Mouse (Mus musculus): ENCODE data around the gene Glis1.
"Not testable (repeated sequence)": the region's sequence is repeated elsewhere in the genome, so short reads cannot be mapped to it uniquely, and the experiment has no call there.

Gene Glis1

GRCm38 (mm10) chr4:107577146-107577839 lies 142.9 kb downstream of the Glis1 start:
- DNase-seq (ENCODE audit: low read depth, low spot score): no peak

- DNase-seq (ENCODE audit: low read depth, low spot score): no peak
Measured at GRCm38 (mm10) chr4:107580883-107581282, 146.5 kb downstream of the Glis1 start.

GRCm38 (mm10) chr4:107586391-107586790 lies 152.0 kb downstream of the Glis1 start:
- no peak for DNase-seq (ENCODE audit: low read depth, low spot score)

- DNase-seq (ENCODE audit: low read depth, low spot score): no peak
Measured at GRCm38 (mm10) chr4:107588637-107589036, 154.2 kb downstream of the Glis1 start.

DNA sequence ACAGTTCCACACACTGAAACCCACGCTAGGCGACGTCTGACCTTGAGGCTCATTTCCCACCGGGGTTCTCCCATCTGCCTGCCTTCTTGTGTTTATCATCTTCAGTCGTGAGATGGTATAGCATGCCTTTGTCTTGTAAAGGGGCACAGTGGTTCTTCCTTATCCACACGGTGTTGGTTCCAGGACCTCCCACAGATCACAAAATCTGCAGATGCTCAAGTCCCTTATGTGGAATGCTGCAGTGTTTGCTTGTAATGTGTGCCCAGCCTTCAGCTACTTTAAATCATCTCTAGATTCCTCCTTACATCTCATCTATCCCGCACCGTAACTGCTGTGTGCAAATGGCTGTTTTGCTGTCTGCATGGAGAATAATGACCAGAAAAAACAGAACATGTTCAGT lies 154.7 kb downstream of the Glis1 start:
- DNase-seq (ENCODE audit: low read depth, low spot score): no peak

- no peak for DNase-seq (ENCODE audit: low read depth, low spot score)
Measured at GRCm38 (mm10) chr4:107590805-107591534, 156.6 kb downstream of the Glis1 start.

GRCm38 (mm10) chr4:107593426-107593825 lies 159.0 kb downstream of the Glis1 start:
- no peak for DNase-seq (ENCODE audit: low read depth, low spot score)

DNA sequence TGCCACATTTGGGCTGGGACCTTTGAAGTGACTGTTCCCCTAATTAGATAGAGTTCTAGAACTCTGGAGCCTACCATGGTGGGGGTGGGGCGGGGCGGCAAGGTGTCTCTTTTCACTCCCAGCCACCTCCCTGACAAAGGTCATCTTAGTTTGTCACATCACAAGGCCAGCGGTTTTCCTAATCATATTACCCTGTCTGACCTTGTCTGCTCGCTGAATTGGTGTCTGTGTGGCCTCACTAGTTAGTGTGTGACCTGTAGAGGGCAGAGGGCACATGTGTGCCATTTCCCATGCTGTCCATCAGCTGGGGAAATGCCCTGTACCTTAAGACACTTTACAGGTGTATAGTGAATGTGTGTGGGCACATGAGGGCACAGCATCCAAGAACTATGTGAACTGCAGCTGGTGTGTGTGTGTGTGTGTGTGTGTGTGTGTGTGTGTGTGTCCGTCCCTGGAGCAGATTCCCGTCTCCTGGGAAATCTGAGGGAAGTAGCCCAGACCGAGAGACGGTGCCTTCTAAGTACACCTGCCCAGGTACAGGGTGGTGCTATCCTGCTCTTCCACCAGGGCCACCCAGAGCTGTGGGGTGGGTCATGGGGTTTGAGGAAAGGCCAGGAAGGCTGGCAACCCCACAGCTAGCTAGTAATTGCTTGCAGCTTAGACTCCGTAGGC lies 163.0 kb downstream of the Glis1 start:
- DNase-seq (ENCODE audit: low read depth, low spot score): no peak

- DNase-seq (ENCODE audit: low read depth, low spot score): no peak
Measured at GRCm38 (mm10) chr4:107597898-107598580, 163.6 kb downstream of the Glis1 start.

DNA sequence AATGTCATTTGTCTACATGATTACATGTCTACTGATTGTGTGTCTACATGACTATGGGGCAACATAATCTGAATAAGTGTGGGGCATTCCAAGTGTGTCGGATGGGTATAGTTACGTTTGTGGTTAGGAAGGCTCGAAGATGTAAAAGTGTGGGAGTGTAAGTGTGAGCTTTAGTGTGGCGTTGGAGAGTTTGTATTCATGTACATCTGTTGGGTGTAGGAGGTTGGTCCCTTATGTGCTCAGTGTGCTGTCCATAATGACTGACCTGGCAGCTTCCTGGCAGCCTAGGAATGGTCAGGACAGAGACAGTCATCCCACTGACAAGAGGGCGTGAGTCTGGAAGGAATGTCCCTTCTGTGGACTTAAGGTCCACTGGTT lies 164.2 kb downstream of the Glis1 start:
- DNase-seq (ENCODE audit: low read depth, low spot score): not testable (repeated sequence)

DNA sequence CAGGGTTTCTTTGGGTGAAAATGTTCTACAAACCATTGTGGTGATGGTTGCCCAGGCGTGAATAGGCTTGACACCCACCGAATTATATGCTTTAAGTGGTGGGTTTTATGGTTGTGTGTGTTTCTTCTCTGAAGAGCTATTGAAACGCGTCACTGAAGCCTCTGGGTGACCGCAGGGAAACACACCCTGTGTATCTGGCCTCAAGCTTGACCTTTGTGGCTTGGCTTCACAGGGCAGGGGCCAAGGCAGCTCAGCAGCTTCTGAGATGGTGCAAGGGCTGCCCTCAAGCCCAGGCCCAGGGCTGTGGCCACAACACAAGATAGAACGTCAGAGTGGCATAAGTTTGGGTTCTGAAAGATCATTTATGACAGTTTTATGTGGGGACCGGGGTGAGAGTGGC lies 167.9 kb downstream of the Glis1 start:
- no peak for DNase-seq (ENCODE audit: low read depth, low spot score)

- no peak for DNase-seq (ENCODE audit: low read depth, low spot score)
Measured at GRCm38 (mm10) chr4:107602787-107603186, 168.4 kb downstream of the Glis1 start.

- no peak for DNase-seq (ENCODE audit: low read depth, low spot score)
Measured at GRCm38 (mm10) chr4:107603208-107603607, 168.8 kb downstream of the Glis1 start.

DNA sequence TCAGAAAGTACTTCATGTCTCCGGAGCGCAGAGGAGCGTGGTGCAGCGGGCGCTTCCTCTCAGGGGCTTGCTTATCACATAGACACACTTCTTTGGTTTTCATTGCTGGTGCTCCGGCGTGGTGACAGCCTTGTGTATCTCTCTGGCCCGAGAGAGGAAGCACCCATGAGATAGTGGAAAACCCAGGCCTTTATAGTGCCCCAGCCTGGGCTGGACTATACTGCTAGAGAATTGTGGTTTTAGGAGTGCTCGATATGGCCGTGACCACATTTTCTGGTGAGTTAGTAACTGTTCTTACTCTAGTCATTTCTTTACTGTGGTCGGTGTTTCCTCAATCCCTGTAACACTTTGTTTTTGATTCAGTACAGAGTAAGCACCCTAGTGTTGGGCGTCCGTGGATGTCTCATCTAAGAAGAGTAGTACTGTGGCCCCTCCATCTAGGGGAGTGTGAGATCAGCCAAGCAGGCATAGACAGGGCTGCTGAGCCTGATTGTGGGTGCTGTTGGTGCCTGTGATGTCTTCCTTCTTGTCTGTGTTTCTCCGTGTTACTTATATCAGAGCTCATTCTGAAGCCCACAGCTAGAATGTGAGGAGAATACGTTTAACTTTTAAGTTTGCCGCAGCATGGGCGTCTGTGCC lies 171.7 kb downstream of the Glis1 start:
- no peak for DNase-seq (ENCODE audit: low read depth, low spot score)

GRCm38 (mm10) chr4:107609775-107610174 lies 175.4 kb downstream of the Glis1 start:
- DNase-seq (ENCODE audit: low read depth, low spot score): no peak

GRCm38 (mm10) chr4:107611888-107612650 lies 177.7 kb downstream of the Glis1 start:
- DNase-seq (ENCODE audit: low read depth, low spot score): no peak

- DNase-seq (ENCODE audit: low read depth, low spot score): no peak
Measured at GRCm38 (mm10) chr4:107617596-107618230, 183.3 kb downstream of the Glis1 start.

- DNase-seq (ENCODE audit: low read depth, low spot score): no peak
Measured at GRCm38 (mm10) chr4:107619487-107619886, 185.1 kb downstream of the Glis1 start.

DNA sequence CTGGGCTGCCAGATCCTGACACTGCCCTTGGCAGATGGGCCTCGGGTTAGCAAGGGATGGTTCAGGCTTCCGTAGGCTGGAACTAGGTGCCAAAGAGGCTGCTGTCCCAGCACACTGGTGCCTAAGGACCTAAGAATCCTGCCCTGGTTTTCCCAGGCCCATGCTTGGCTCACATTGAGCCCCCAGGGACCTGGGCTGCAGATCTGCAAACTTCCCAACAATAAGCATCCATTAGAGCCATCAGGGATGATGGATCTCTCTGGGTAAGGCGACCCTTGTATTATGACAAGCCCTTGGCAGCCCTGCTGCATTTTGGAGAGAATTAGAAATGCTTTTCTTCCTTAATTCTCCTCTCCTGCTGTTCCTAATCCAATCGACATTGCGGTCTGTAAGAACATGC lies 187.0 kb downstream of the Glis1 start:
- no peak for DNase-seq (ENCODE audit: low read depth, low spot score)

DNA sequence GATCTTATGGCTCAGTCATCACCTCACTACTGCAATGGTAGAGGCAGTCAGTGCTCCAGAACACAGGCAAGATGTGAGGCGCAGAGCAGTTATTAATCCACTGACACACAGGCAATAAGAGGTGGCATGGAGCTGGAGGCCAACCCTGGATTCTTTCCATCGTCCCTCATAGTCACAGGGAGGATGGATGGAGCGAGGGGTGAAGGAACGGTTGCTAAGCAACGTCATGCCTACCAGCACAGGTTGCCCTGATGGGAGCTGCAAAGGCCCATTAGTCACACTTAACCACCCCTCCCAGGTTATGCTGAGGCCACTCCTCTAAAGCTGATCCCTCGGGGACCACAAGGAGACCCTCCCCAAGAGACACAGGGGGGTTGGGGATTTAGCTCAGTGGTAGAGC lies 187.9 kb downstream of the Glis1 start:
- no peak for DNase-seq (ENCODE audit: low read depth, low spot score)
